Mouse (Mus musculus) C2C12 (cell line): ENCODE measurements around the gene Hypm.

Experiments used
- CEBPB ChIP-seq: IDR thresholded peaks from one replicate; pipeline ENCODE4 v1.6.1; 2011; ENCODE audit warnings: low read depth, mild to moderate bottlenecking, control low read depth, moderate library complexity
- CTCF ChIP-seq: IDR thresholded peaks from one replicate; pipeline ENCODE4 v1.5.1; 2011; ENCODE audit not compliant: control insufficient read depth, insufficient read depth, insufficient read length
- MAX ChIP-seq: IDR thresholded peaks from one replicate; pipeline ENCODE4 v1.6.1; 2011; ENCODE audit warnings: mild to moderate bottlenecking, control low read depth

DNA sequence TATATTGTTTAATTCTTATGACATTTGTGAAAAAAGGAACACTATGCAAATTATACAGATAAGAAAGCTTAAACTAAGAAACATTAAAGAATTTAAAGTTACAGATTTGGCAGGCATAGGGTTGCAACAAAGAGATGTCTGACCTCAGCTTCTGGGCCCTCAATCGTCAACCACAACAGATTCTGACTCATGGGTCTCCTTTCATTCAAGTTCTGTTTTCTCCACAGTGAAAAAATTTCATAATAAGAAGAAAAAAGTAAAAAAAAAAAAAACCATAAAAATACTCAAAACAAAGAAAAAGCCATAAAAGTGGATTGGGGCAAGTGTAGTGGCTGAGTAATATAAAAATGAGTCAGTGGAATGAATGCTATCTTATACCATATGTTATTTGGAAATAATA is 36.6 kb upstream of the Hypm start:
- no peak for TF ChIP-seq CTCF
- TF ChIP-seq MAX, result no peak
- TF ChIP-seq CEBPB, result no peak
